Mouse (Mus musculus): Measurements from ENCODE around the gene Dnm3. TPM values are rescaled to one million over a fixed set of nuclear protein-coding genes. Genes with fewer than 3 reads are reported as not detected.

The Dnm3 gene
- total RNA-seq, 1 experiment, result 0.49 TPM

DNA sequence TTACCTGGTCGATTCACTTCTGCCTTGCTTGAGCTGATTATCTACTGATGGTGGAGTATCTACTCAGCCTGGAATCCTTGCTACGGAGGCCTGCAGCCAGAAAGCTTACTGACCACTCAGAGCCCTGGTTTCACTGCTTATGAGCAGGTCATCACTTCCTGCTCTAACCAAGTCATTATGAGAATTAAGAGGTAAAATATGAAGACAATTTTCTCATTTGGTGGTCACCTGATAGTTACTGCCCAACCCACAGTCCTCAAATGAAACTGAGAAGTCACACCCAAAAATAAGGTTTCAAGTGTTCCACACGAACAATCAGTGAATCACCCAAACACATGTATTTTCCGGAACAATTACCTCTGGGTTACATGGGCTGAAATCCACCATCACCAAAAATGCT, 289.1 kb downstream of the Dnm3 start:
- no peak for DNase-seq (ENCODE audit: low read depth, low spot score)
- Histone ChIP-seq H3K27ac (ENCODE audit: insufficient read depth, low read depth, low read length, poor library complexity, severe bottlenecking) (no peak overlapping the region), H3K9ac (ENCODE audit: insufficient read depth, low read depth, low read length, poor library complexity, severe bottlenecking) (no peak overlapping the region), H3K4me1 (ENCODE audit: control insufficient read depth in 2 of 2, insufficient read depth in 2 of 2, low read length in 2 of 2, poor library complexity in 1 of 2) (no peaks in the 10 kb centered on the region), H3K36me3 (ENCODE audit: control insufficient read depth, insufficient read depth, low read length, poor library complexity, severe bottlenecking) (no peaks in the 10 kb centered on the region), H3K4me3 (ENCODE audit: insufficient read depth in 1 of 2, low read depth in 1 of 2, low read length in 2 of 2, poor library complexity in 1 of 2, severe bottlenecking in 1 of 2) (no peak overlapping the region), H3K9me3 (ENCODE audit: control insufficient read depth, insufficient read depth, low read depth, low read length) (no peaks in the 10 kb centered on the region)
- in situ Hi-C loops (cut with MboI; ENCODE audit: low sequenced_read_pairs in 2 of 2, unreplicated experiment in 2 of 2), result no loop called here
- TF ChIP-seq ZC3H11A (IDR thresholded peaks at IDR 0.05; ENCODE audit: borderline replicate concordance, low read depth, low read length) (no peak), HCFC1 (IDR thresholded peaks at IDR 0.05; ENCODE audit: borderline replicate concordance, insufficient read depth, low read length) (no peak), ZNF384 (IDR thresholded peaks at IDR 0.05; ENCODE audit: low read depth, low read length) (no peak), MAFK (IDR thresholded peaks at IDR 0.05; ENCODE audit: insufficient read depth, low read depth, low read length) (no peak)

DNA sequence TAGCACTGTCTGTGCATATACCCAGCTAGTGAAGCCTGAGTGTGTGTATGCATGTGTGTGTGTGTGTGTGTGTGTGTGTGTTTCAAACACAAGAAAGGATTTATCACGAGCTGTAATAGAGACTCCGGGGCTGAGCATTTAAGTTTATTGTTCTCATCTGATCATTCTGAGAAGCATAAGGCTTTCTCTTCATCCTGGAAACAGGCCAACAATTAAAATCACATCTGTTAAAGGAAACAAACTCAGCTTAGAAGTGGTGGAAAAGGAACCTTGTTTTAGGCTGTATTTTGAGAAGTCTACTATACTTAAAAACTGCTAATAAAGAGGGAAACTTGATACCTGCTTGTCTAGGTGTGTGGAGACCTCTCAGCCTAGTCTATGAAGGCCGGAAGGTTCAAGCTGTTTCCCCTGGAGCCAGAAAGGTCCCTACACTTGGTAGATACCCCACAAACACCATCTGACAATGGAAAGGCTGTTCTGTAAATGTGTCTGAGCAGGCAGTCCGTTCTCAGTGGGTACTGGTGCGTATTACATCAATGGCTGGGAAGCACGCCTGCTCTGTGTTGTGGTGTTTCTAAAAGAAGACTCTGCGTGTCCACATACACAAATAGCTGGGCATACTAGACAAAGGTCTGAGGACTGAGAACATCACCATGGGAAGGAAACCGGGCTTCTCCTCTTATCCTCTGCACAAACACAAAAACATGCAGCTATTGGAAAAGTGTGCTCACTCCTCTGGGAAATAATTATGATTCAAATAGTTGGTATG, 290.3 kb downstream of the Dnm3 start:
- in situ Hi-C loops (cut with MboI; ENCODE audit: low sequenced_read_pairs in 2 of 2, unreplicated experiment in 2 of 2), result no loop called here
- TF ChIP-seq HCFC1 (IDR thresholded peaks at IDR 0.05; ENCODE audit: borderline replicate concordance, insufficient read depth, low read length), result no peak
- no peak for TF ChIP-seq CHD2 (IDR thresholded peaks at IDR 0.05; ENCODE audit: low read depth, low read length)
- TF ChIP-seq ZNF384 (IDR thresholded peaks at IDR 0.05; ENCODE audit: low read depth, low read length), result no peak
- TF ChIP-seq ZC3H11A (IDR thresholded peaks at IDR 0.05; ENCODE audit: borderline replicate concordance, low read depth, low read length), result no peak
- TF ChIP-seq MAFK (IDR thresholded peaks at IDR 0.05; ENCODE audit: insufficient read depth, low read depth, low read length), result no peak
- H3K27ac ChIP-seq (ENCODE audit: insufficient read depth, low read depth, low read length, poor library complexity, severe bottlenecking), result no peak overlapping the region
- H3K4me1 ChIP-seq (ENCODE audit: control insufficient read depth in 2 of 2, insufficient read depth in 2 of 2, low read length in 2 of 2, poor library complexity in 1 of 2), result no peaks in the 10 kb centered on the region
- H3K4me3 ChIP-seq (ENCODE audit: insufficient read depth in 1 of 2, low read depth in 1 of 2, low read length in 2 of 2, poor library complexity in 1 of 2, severe bottlenecking in 1 of 2), result no peak overlapping the region
- no peak overlapping the region for H3K9ac ChIP-seq (ENCODE audit: insufficient read depth, low read depth, low read length, poor library complexity, severe bottlenecking)
- no peak for DNase-seq (ENCODE audit: low read depth, low spot score)
- H3K36me3 ChIP-seq (ENCODE audit: control insufficient read depth, insufficient read depth, low read length, poor library complexity, severe bottlenecking), result no peaks in the 10 kb centered on the region
- H3K9me3 ChIP-seq (ENCODE audit: control insufficient read depth, insufficient read depth, low read depth, low read length), result no peaks in the 10 kb centered on the region

GRCm38 (mm10) chr1:162186470-162187351, 291.1 kb downstream of the Dnm3 start:
- no peak for DNase-seq (ENCODE audit: low read depth, low spot score)
- Histone ChIP-seq H3K4me1 (ENCODE audit: control insufficient read depth in 2 of 2, insufficient read depth in 2 of 2, low read length in 2 of 2, poor library complexity in 1 of 2) (no peaks in the 10 kb centered on the region), H3K27ac (ENCODE audit: insufficient read depth, low read depth, low read length, poor library complexity, severe bottlenecking) (no peak overlapping the region), H3K36me3 (ENCODE audit: control insufficient read depth, insufficient read depth, low read length, poor library complexity, severe bottlenecking) (no peaks in the 10 kb centered on the region), H3K9me3 (ENCODE audit: control insufficient read depth, insufficient read depth, low read depth, low read length) (no peaks in the 10 kb centered on the region), H3K4me3 (ENCODE audit: insufficient read depth in 1 of 2, low read depth in 1 of 2, low read length in 2 of 2, poor library complexity in 1 of 2, severe bottlenecking in 1 of 2) (no peak overlapping the region), H3K9ac (ENCODE audit: insufficient read depth, low read depth, low read length, poor library complexity, severe bottlenecking) (no peak overlapping the region)
- in situ Hi-C loops (cut with MboI; ENCODE audit: low sequenced_read_pairs in 2 of 2, unreplicated experiment in 2 of 2), result no loop called here
- TF ChIP-seq HCFC1 (IDR thresholded peaks at IDR 0.05; ENCODE audit: borderline replicate concordance, insufficient read depth, low read length), result no peak
- no peak for TF ChIP-seq MAFK (IDR thresholded peaks at IDR 0.05; ENCODE audit: insufficient read depth, low read depth, low read length)
- no peak for TF ChIP-seq ZNF384 (IDR thresholded peaks at IDR 0.05; ENCODE audit: low read depth, low read length)
- no peak for TF ChIP-seq CHD2 (IDR thresholded peaks at IDR 0.05; ENCODE audit: low read depth, low read length)
- TF ChIP-seq ZC3H11A (IDR thresholded peaks at IDR 0.05; ENCODE audit: borderline replicate concordance, low read depth, low read length), result no peak

GRCm38 (mm10) chr1:162184003-162184748, 293.7 kb downstream of the Dnm3 start:
- no peak overlapping the region for H3K4me3 ChIP-seq (ENCODE audit: insufficient read depth in 1 of 2, low read depth in 1 of 2, low read length in 2 of 2, poor library complexity in 1 of 2, severe bottlenecking in 1 of 2)
- H3K36me3 ChIP-seq (ENCODE audit: control insufficient read depth, insufficient read depth, low read length, poor library complexity, severe bottlenecking), result no peaks in the 10 kb centered on the region
- no peak overlapping the region for H3K27ac ChIP-seq (ENCODE audit: insufficient read depth, low read depth, low read length, poor library complexity, severe bottlenecking)
- H3K4me1 ChIP-seq (ENCODE audit: control insufficient read depth in 2 of 2, insufficient read depth in 2 of 2, low read length in 2 of 2, poor library complexity in 1 of 2), result no peaks in the 10 kb centered on the region
- in situ Hi-C loops (cut with MboI; ENCODE audit: low sequenced_read_pairs in 2 of 2, unreplicated experiment in 2 of 2), result no loop called here
- no peaks in the 10 kb centered on the region for H3K9me3 ChIP-seq (ENCODE audit: control insufficient read depth, insufficient read depth, low read depth, low read length)
- H3K9ac ChIP-seq (ENCODE audit: insufficient read depth, low read depth, low read length, poor library complexity, severe bottlenecking), result no peak overlapping the region
- TF ChIP-seq ZC3H11A (IDR thresholded peaks at IDR 0.05; ENCODE audit: borderline replicate concordance, low read depth, low read length) (no peak), CHD2 (IDR thresholded peaks at IDR 0.05; ENCODE audit: low read depth, low read length) (no peak), MAFK (IDR thresholded peaks at IDR 0.05; ENCODE audit: insufficient read depth, low read depth, low read length) (no peak), HCFC1 (IDR thresholded peaks at IDR 0.05; ENCODE audit: borderline replicate concordance, insufficient read depth, low read length) (no peak), ZNF384 (IDR thresholded peaks at IDR 0.05; ENCODE audit: low read depth, low read length) (no peak)
- DNase-seq (ENCODE audit: low read depth, low spot score), result no peak

Data from ES-E14 (cell line).